Mouse (Mus musculus): Measurements from ENCODE around the gene Eloa.

Eloa gene

DNA sequence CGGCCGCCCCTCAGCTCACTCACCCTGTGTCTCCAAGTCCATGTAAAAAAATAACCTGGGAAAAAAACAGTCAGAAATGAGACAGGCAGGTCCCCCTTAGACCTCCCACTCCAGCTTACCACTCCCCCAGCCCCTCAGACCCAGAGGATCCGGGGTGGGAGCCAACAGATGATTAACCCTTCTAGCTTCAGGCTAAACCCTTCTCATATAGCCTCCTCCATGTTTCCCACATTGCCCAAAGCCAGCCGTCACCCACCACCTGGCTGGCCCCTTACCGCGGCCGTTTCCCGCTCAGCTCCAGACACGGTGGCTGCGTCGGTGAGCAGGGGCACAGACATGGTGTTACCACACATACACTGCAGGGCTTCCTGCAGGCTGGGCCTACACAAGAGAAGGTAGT is 51.0 kb downstream of the Eloa start:
- TF ChIP-seq POU5F1 (IDR thresholded peaks at IDR 0.05; ENCODE audit: borderline replicate concordance, low read length) (no peak), CTCF (conservative IDR thresholded peaks at IDR 0.05; ENCODE audit: low read length) (no peak), NANOG (IDR thresholded peaks at IDR 0.05; ENCODE audit: borderline replicate concordance, low read length) (no peak)
- peaks cover 65% of the 10 kb centered on the region for H3K4me1 ChIP-seq (replicated peaks; ENCODE audit: low read depth, low read length)
- peaks cover 61% of the 10 kb centered on the region for H3K36me3 ChIP-seq (ENCODE audit: insufficient read depth, low read length)
- peak overlapping the region; percentile 96; the same call in 1 of the 2 replicates for H3K4me3 ChIP-seq (replicated peaks; ENCODE audit: low read length)
- H3K27me3 ChIP-seq (ENCODE audit: insufficient read depth, low read length), result no peaks in the 10 kb centered on the region
- H3K9me3 ChIP-seq (ENCODE audit: low read length), result no peaks in the 10 kb centered on the region

DNA sequence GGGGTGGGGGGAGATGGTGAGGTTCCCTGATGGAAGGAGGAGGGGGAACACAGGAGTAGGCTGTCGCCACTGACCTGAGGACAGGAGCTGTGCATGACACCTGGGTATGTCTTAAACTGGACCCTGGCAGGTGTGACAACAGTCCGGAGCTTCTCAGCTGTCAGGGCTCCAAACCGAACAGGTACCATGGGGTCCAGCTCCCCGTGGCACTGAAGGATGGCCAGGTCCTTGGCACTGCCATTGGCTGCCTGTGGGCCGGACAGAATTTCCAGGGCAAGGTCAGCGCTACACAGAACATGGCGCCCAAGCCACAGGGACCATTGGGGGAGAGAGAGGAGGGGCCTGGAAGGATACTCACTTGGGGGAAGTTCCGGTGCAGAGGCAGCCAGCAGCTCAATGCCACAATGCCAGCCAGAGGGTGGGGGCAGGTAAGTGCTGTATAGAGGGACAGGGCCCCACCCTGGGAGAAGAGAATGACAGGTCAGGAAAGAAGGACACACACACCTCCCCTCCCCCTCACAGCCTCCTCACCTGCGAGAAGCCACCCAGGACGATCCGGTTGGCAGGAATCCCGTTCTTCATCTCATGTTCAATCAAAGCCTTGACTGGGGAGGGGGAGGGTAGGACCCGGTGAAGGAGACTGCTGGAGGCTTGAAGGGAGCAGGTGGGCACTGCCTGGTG is 52.4 kb downstream of the Eloa start:
- peaks cover 5% of the 10 kb centered on the region for H3K27me3 ChIP-seq (ENCODE audit: insufficient read depth, low read length)
- H3K4me1 ChIP-seq (replicated peaks; ENCODE audit: low read depth, low read length), result peaks cover 76% of the 10 kb centered on the region
- H3K36me3 ChIP-seq (ENCODE audit: insufficient read depth, low read length), result peaks cover 50% of the 10 kb centered on the region
- H3K4me3 ChIP-seq (replicated peaks; ENCODE audit: low read length), result no peak overlapping the region
- TF ChIP-seq NANOG (IDR thresholded peaks at IDR 0.05; ENCODE audit: borderline replicate concordance, low read length) (no peak), CTCF (conservative IDR thresholded peaks at IDR 0.05; ENCODE audit: low read length) (no peak), POU5F1 (IDR thresholded peaks at IDR 0.05; ENCODE audit: borderline replicate concordance, low read length) (no peak)
- no peaks in the 10 kb centered on the region for H3K9me3 ChIP-seq (ENCODE audit: low read length)

GRCm38 (mm10) chr4:135968271-135968869 is 53.2 kb downstream of the Eloa start:
- peaks cover 50% of the 10 kb centered on the region for H3K36me3 ChIP-seq (ENCODE audit: insufficient read depth, low read length)
- no peaks in the 10 kb centered on the region for H3K9me3 ChIP-seq (ENCODE audit: low read length)
- H3K4me1 ChIP-seq (replicated peaks; ENCODE audit: low read depth, low read length), result peaks cover 78% of the 10 kb centered on the region
- TF ChIP-seq POU5F1 (IDR thresholded peaks at IDR 0.05; ENCODE audit: borderline replicate concordance, low read length) (no peak), CTCF (conservative IDR thresholded peaks at IDR 0.05; ENCODE audit: low read length) (no peak), NANOG (IDR thresholded peaks at IDR 0.05; ENCODE audit: borderline replicate concordance, low read length) (no peak)
- peaks cover 9% of the 10 kb centered on the region for H3K27me3 ChIP-seq (ENCODE audit: insufficient read depth, low read length)
- peak overlapping the region; percentile 39; the same call in 1 of the 2 replicates for H3K4me3 ChIP-seq (replicated peaks; ENCODE audit: low read length)

DNA sequence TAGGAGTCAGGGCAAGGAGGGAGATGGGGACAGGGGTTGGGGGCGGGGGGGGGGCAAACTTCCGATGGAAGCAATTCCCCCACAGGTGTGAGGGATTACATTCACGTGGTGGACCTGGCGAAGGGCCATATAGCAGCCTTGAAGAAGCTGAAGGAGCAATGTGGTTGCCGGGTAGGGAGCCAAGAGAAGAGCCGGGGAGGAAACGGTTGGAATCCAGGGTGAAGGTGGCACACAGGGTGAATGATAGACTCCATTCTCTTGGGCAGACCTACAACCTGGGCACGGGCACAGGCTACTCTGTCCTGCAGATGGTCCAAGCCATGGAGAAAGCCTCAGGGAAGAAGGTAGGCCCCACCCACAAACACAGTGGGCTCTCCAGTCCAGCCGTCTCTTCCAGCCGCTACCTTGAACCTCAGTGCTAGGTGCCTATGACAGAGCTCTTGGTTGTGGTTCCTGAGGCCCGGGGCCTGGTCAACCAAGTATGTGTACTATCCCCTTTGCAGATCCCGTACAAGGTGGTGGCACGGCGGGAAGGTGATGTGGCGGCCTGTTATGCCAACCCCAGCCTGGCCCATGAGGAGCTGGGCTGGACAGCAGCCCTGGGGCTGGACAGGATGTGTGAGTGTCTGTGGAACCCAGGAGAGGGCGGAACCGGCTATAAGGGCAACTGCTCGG is 54.3 kb downstream of the Eloa start:
- peaks cover 50% of the 10 kb centered on the region for H3K36me3 ChIP-seq (ENCODE audit: insufficient read depth, low read length)
- peaks cover 77% of the 10 kb centered on the region for H3K4me1 ChIP-seq (replicated peaks; ENCODE audit: low read depth, low read length)
- no peaks in the 10 kb centered on the region for H3K9me3 ChIP-seq (ENCODE audit: low read length)
- 0 out of 2 replicates have a peak overlapping the region, but pooled peaks have one; percentile 3 for H3K4me3 ChIP-seq (replicated peaks; ENCODE audit: low read length)
- no peak for TF ChIP-seq NANOG (IDR thresholded peaks at IDR 0.05; ENCODE audit: borderline replicate concordance, low read length)
- TF ChIP-seq CTCF (conservative IDR thresholded peaks at IDR 0.05; ENCODE audit: low read length), result no peak
- no peak for TF ChIP-seq POU5F1 (IDR thresholded peaks at IDR 0.05; ENCODE audit: borderline replicate concordance, low read length)
- peaks cover 9% of the 10 kb centered on the region for H3K27me3 ChIP-seq (ENCODE audit: insufficient read depth, low read length)

DNA sequence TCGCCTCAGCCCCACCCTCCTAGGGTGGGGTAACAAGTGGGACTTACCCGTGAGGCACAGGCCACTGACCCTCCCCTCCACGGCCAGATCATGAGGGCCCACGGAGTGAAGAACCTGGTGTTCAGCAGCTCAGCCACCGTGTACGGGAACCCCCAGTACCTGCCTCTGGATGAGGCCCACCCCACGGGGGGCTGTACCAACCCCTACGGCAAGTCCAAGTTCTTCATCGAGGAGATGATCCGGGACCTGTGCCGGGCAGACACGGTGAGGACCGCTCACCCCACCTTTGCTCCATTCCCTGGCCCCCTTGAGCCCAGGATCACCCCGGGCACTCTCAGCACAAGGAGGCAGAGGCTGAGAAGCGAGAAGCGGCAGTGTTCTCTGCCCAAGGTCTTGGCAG is 55.3 kb downstream of the Eloa start:
- Histone ChIP-seq H3K4me1 (replicated peaks; ENCODE audit: low read depth, low read length) (peaks cover 74% of the 10 kb centered on the region), H3K36me3 (ENCODE audit: insufficient read depth, low read length) (peaks cover 56% of the 10 kb centered on the region), H3K4me3 (replicated peaks; ENCODE audit: low read length) (no peak overlapping the region), H3K9me3 (ENCODE audit: low read length) (no peaks in the 10 kb centered on the region), H3K27me3 (ENCODE audit: insufficient read depth, low read length) (peaks cover 9% of the 10 kb centered on the region)
- no peak for TF ChIP-seq NANOG (IDR thresholded peaks at IDR 0.05; ENCODE audit: borderline replicate concordance, low read length)

- peaks cover 51% of the 10 kb centered on the region for H3K36me3 ChIP-seq (ENCODE audit: insufficient read depth, low read length)
- no peak overlapping the region for H3K4me3 ChIP-seq (replicated peaks; ENCODE audit: low read length)
- no peak for TF ChIP-seq NANOG (IDR thresholded peaks at IDR 0.05; ENCODE audit: borderline replicate concordance, low read length)
- TF ChIP-seq CTCF (conservative IDR thresholded peaks at IDR 0.05; ENCODE audit: low read length), result no peak
- TF ChIP-seq POU5F1 (IDR thresholded peaks at IDR 0.05; ENCODE audit: borderline replicate concordance, low read length), result no peak
- H3K9me3 ChIP-seq (ENCODE audit: low read length), result no peaks in the 10 kb centered on the region
- H3K4me1 ChIP-seq (replicated peaks; ENCODE audit: low read depth, low read length), result peaks cover 71% of the 10 kb centered on the region
- H3K27me3 ChIP-seq (ENCODE audit: insufficient read depth, low read length), result peaks cover 9% of the 10 kb centered on the region
These were observed 56.5 kb downstream of the Eloa start for GRCm38 (mm10) chr4:135965113-135965512.

DNA sequence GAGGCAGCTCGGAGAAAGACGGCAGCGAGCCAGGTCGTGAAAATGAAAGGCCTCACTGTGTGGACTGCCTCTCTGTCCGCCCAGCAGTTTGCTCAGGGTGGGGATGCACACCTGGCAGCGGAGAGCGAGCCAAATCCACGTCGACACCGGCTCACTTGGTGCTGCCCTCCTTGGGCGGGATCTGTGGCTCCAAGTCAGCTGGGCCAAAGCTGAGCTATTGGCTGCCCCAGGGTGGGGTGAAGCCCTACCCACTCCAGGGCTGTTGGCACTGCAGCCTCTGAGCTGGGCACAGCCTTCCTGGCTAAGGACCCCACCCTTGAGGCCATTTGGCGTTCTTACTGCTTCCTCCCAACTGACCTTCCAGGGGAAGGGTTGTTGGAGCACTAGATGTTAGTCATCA is 57.1 kb downstream of the Eloa start:
- Histone ChIP-seq H3K4me1 (replicated peaks; ENCODE audit: low read depth, low read length) (peaks cover 66% of the 10 kb centered on the region), H3K27me3 (ENCODE audit: insufficient read depth, low read length) (peaks cover 9% of the 10 kb centered on the region), H3K36me3 (ENCODE audit: insufficient read depth, low read length) (peaks cover 45% of the 10 kb centered on the region), H3K4me3 (replicated peaks; ENCODE audit: low read length) (peak overlapping the region; percentile 93), H3K9me3 (ENCODE audit: low read length) (no peaks in the 10 kb centered on the region)
- TF ChIP-seq POU5F1 (IDR thresholded peaks at IDR 0.05; ENCODE audit: borderline replicate concordance, low read length) (no peak), NANOG (IDR thresholded peaks at IDR 0.05; ENCODE audit: borderline replicate concordance, low read length) (no peak)

DNA sequence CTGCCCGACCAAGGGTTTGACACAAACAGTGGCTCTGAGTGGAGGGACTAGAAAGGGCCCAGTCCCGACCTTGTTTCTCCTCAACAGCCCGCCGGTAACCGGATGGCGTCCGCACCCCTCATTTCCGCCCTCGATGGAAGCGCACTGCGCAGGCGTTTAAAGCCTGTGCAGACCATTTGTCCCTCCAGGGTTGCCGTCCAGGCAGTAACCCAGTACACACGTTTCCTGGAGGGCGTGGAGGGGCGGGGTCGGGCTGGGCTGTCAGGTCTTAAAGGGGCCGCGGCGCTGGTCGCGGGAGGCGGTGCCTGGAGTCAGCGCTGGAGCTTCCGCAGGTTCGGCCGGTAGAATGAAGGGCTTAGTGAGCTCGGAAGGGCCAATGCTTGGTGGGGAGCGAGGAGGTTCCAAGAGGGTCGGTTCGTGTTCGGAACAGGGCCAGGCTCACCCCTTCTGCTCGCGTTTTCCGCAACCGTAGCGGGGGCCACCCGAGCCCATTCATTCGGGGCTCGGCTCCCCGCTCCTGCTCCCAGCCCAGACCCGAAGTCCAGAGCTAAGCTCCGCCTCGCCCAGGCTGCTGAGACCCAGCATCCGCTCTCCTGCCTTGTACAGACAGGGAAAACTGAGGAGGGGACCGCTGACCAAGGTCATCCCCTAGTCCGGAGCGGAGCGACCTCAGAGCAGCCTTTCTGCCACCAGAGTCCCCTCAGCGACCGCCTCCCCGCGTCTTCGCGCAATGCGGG is 57.9 kb downstream of the Eloa start, which contains the start of gene Gale:
Gene Gale (plus strand): TSS at position 271 of the 737 bp plus-strand sequence.
- H3K4me1 ChIP-seq (replicated peaks; ENCODE audit: low read depth, low read length), result peaks cover 62% of the 10 kb centered on the region
- TF ChIP-seq CTCF (conservative IDR thresholded peaks at IDR 0.05; ENCODE audit: low read length), result no peak
- no peak for TF ChIP-seq POU5F1 (IDR thresholded peaks at IDR 0.05; ENCODE audit: borderline replicate concordance, low read length)
- TF ChIP-seq NANOG (IDR thresholded peaks at IDR 0.05; ENCODE audit: borderline replicate concordance, low read length), result no peak
- H3K4me3 ChIP-seq (replicated peaks; ENCODE audit: low read length), result peak within 1 kb of the TSS; percentile 93
- H3K27me3 ChIP-seq (ENCODE audit: insufficient read depth, low read length), result peaks cover 9% of the 10 kb centered on the region
- H3K36me3 ChIP-seq (ENCODE audit: insufficient read depth, low read length), result peaks cover 37% of the 10 kb centered on the region
- no peaks in the 10 kb centered on the region for H3K9me3 ChIP-seq (ENCODE audit: low read length)

Data from E14TG2a.4 (cell line).